ENCODE assay signal across 15 mouse cellular contexts in the genomic region with DNA sequence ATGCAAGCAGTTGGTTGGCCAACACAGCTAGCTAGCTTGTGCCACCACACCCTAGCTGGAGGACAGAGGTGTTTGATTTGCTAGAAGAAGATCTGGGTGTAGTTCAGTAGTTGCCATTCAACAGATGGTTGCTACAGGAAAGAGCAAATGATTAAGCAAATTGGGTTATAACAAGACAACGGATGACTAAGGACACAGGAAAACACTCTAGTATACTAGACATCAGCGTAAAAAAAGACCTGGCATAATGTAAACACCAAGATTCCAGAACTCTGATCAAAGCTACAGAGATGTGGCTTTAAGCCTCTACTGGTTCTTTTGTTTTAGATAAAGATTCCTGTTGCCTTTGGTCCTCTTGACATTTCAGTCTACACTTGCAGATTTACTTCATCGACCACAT. TPM values are rescaled to one million over a fixed set of nuclear protein-coding genes. Genes with fewer than 3 reads are reported as not detected.
DNase-seq lines count a peak whose midpoint lies in the region; ATAC-seq and TF ChIP-seq lines count a peak whose summit lies in the region.
"Had no signal": no experiment of that assay in that cellular context is flagged by ENCODE, and none has a peak within 500 bp of the region (broad histone marks: within the 10 kb centered on the region; RNA-seq: fewer than 3 reads in every experiment).

No protein-coding gene starts in this region.

- no peaks in the 10 kb centered on the region for H3K27me3 ChIP-seq in heart, adult 2 months (ENCODE audit: control insufficient read depth, insufficient read depth, low read length)
- no peaks in the 10 kb centered on the region for H3K27me3 ChIP-seq in lung, embryonic 15.5 days
- no peaks in the 10 kb centered on the region for H3K27me3 ChIP-seq in embryonic facial prominence, embryonic 14.5 days (replicated peaks; ENCODE audit: control insufficient read depth, insufficient read depth, low read length)
- H3K27me3 ChIP-seq in liver, embryonic 16.5 days (ENCODE audit: control insufficient read depth, insufficient read depth, low read depth, low read length) = no peaks in the 10 kb centered on the region
- H3K27me3 ChIP-seq in intestine, embryonic 15.5 days (replicated peaks) = no peaks in the 10 kb centered on the region
- H3K27me3 ChIP-seq in forebrain, postnatal 0 days (ENCODE audit: insufficient read depth, low read length) = no peaks in the 10 kb centered on the region
- H3K27me3 ChIP-seq: midbrain, embryonic 15.5 days had no signal

- TF ChIP-seq EP300 in heart, adult 2 months (IDR thresholded peaks at IDR 0.05; ENCODE audit: insufficient read depth, low read depth, low read length) = no peak

- no peak overlapping the region for H3K9ac ChIP-seq in heart, adult 2 months (ENCODE audit: low read depth, low read length)
- no peak overlapping the region for H3K9ac ChIP-seq in lung, embryonic 15.5 days
- no peak overlapping the region for H3K9ac ChIP-seq in embryonic facial prominence, embryonic 14.5 days (ENCODE audit: low read depth, low read length)
- H3K9ac ChIP-seq in liver, embryonic 16.5 days (ENCODE audit: low read depth, low read length) = no peak overlapping the region
- H3K9ac ChIP-seq in intestine, embryonic 15.5 days = no peak overlapping the region
- H3K9ac ChIP-seq in forebrain, postnatal 0 days = no peak overlapping the region

- no peak for TF ChIP-seq POLR2A in heart, adult 2 months (IDR thresholded peaks at IDR 0.05; ENCODE audit: insufficient read depth, low read depth, low read length)

- no peak for TF ChIP-seq CTCF in heart, adult 2 months (IDR thresholded peaks at IDR 0.05)
- TF ChIP-seq CTCF in forebrain, postnatal 0 days (IDR thresholded peaks at IDR 0.05; ENCODE audit: low read depth) = no peak

- intact Hi-C loops in heart, adult 2 months (cut with DNase I) = loop anchor here (5.0 kb wide), 2 partner anchors 276 to 346 kb away; a partner anchor contains a TSS

- H3K9me3 ChIP-seq in lung, embryonic 15.5 days = no peaks in the 10 kb centered on the region
- 0 out of 2 replicates have a peak, but pooled peaks cover 8% of the 10 kb centered on the region for H3K9me3 ChIP-seq in embryonic facial prominence, embryonic 14.5 days (ENCODE audit: control insufficient read depth, low read length)
- no peaks in the 10 kb centered on the region for H3K9me3 ChIP-seq in liver, embryonic 16.5 days (replicated peaks; ENCODE audit: control insufficient read depth, low read length)
- H3K9me3 ChIP-seq in intestine, embryonic 15.5 days = no peaks in the 10 kb centered on the region
- H3K9me3 ChIP-seq in forebrain, postnatal 0 days (ENCODE audit: low read length) = peaks cover 6% of the 10 kb centered on the region; the same call in 1 of the 2 replicates
- H3K9me3 ChIP-seq: midbrain, embryonic 15.5 days had no signal

- peaks cover 10% of the 10 kb centered on the region for H3K4me1 ChIP-seq in heart, adult 2 months (ENCODE audit: control insufficient read depth, insufficient read depth, low read length)
- H3K4me1 ChIP-seq in lung, embryonic 15.5 days = peaks cover 25% of the 10 kb centered on the region
- H3K4me1 ChIP-seq in embryonic facial prominence, embryonic 14.5 days (ENCODE audit: control insufficient read depth, insufficient read depth, low read length) = peaks cover 16% of the 10 kb centered on the region
- H3K4me1 ChIP-seq in liver, embryonic 16.5 days (ENCODE audit: control insufficient read depth, low read depth, low read length) = peaks cover 15% of the 10 kb centered on the region
- peaks cover 13% of the 10 kb centered on the region for H3K4me1 ChIP-seq in intestine, embryonic 15.5 days (replicated peaks)
- H3K4me1 ChIP-seq in forebrain, postnatal 0 days (ENCODE audit: insufficient read depth) = no peaks in the 10 kb centered on the region

- peak overlapping the region; percentile 67; the same call in 1 of the 2 replicates for H3K4me2 ChIP-seq in lung, embryonic 15.5 days
- no peak overlapping the region for H3K4me2 ChIP-seq in embryonic facial prominence, embryonic 14.5 days (ENCODE audit: low read depth, low read length)
- peak overlapping the region; percentile 92; the same call in 1 of the 2 replicates for H3K4me2 ChIP-seq in liver, embryonic 16.5 days (ENCODE audit: low read depth, low read length)
- H3K4me2 ChIP-seq in intestine, embryonic 15.5 days (replicated peaks) = no peak overlapping the region
- no peak overlapping the region for H3K4me2 ChIP-seq in forebrain, postnatal 0 days (ENCODE audit: low read depth)

- 49% methylated on average over 3 of the region's 3 CpGs for WGBS in heart, adult 2 months
- WGBS in lung, embryonic 15.5 days = 24% methylated on average over 3 of the region's 3 CpGs
- WGBS in embryonic facial prominence, embryonic 14.5 days = 62% methylated on average over 3 of the region's 3 CpGs
- WGBS in liver, embryonic 16.5 days (ENCODE audit: insufficient replicate concordance) = 54% methylated on average over 3 of the region's 3 CpGs
- WGBS in intestine, embryonic 15.5 days = 41% methylated on average over 3 of the region's 3 CpGs
- 73% methylated on average over 3 of the region's 3 CpGs for WGBS in forebrain, postnatal 0 days

- no peak overlapping the region for H3K4me3 ChIP-seq in heart, adult 2 months
- no peak overlapping the region for H3K4me3 ChIP-seq in lung, embryonic 15.5 days
- H3K4me3 ChIP-seq in embryonic facial prominence, embryonic 14.5 days (ENCODE audit: low read depth, low read length) = no peak overlapping the region
- 0 out of 2 replicates have a peak overlapping the region, but pooled peaks have one; percentile 14 for H3K4me3 ChIP-seq in liver, embryonic 16.5 days (ENCODE audit: low read depth, low read length)
- no peak overlapping the region for H3K4me3 ChIP-seq in intestine, embryonic 15.5 days (replicated peaks)
- H3K4me3 ChIP-seq in forebrain, postnatal 0 days (ENCODE audit: low read depth, low read length) = no peak overlapping the region

- H3K36me3 ChIP-seq in heart, adult 2 months (ENCODE audit: control insufficient read depth, insufficient read depth, low read length) = peaks cover 8% of the 10 kb centered on the region
- peaks cover 2% of the 10 kb centered on the region; the same call in 1 of the 2 replicates for H3K36me3 ChIP-seq in lung, embryonic 15.5 days
- no peaks in the 10 kb centered on the region for H3K36me3 ChIP-seq in embryonic facial prominence, embryonic 14.5 days (ENCODE audit: control insufficient read depth, insufficient read depth, low read length)
- H3K36me3 ChIP-seq in liver, embryonic 16.5 days (ENCODE audit: control insufficient read depth, insufficient read depth) = no peaks in the 10 kb centered on the region; the same call in 1 of the 2 replicates
- H3K36me3 ChIP-seq in intestine, embryonic 15.5 days = 0 out of 2 replicates have a peak, but pooled peaks cover 5% of the 10 kb centered on the region
- no peaks in the 10 kb centered on the region for H3K36me3 ChIP-seq in forebrain, postnatal 0 days (ENCODE audit: insufficient read depth)
- H3K36me3 ChIP-seq: midbrain, embryonic 15.5 days had no signal

- H3K79me2 ChIP-seq in heart, adult 2 months (replicated peaks; ENCODE audit: control insufficient read depth, insufficient read depth, low read length) = peaks cover 1% of the 10 kb centered on the region; the same call in 1 of the 2 replicates

- DNase-seq in heart, adult 2 months = no peak
- DNase-seq in heart, postnatal 4 days = no peak
- DNase-seq in lung, postnatal 25 days (ENCODE audit: low spot score) = no peak
- no peak for DNase-seq in embryonic facial prominence, embryonic 14.5 days (ENCODE audit: low spot score)
- DNase-seq in forebrain, postnatal 0 days = no peak
- DNase-seq: adrenal gland, adult 8-10 months; cerebellum, adult 11-12 months; embryo, embryonic 11 days; kidney, adult 11 months; left cerebral cortex, postnatal 4 days; right cerebral cortex, postnatal 4 days had no signal

- ATAC-seq in lung, embryonic 15.5 days (ENCODE audit: borderline replicate concordance, extremely low read depth, low FRiP score, low TSS enrichment) = no peak
- ATAC-seq in embryonic facial prominence, embryonic 14.5 days (ENCODE audit: low read depth) = no peak
- ATAC-seq in liver, embryonic 16.5 days (ENCODE audit: low read depth) = no peak
- no peak for ATAC-seq in intestine, embryonic 15.5 days
- ATAC-seq in forebrain, postnatal 0 days = no peak

- peak overlapping the region; percentile 82 for H3K27ac ChIP-seq in heart, adult 2 months
- H3K27ac ChIP-seq in lung, embryonic 15.5 days = peak overlapping the region; percentile 91
- H3K27ac ChIP-seq in embryonic facial prominence, embryonic 14.5 days (replicated peaks; ENCODE audit: low read depth, low read length) = peak overlapping the region; percentile 92
- no peak overlapping the region for H3K27ac ChIP-seq in liver, embryonic 16.5 days (ENCODE audit: low read length)
- no peak overlapping the region for H3K27ac ChIP-seq in intestine, embryonic 15.5 days
- H3K27ac ChIP-seq in forebrain, postnatal 0 days (ENCODE audit: low read depth, low read length) = no peak overlapping the region

RNA-seq across cellular contexts. Expression of a gene that starts 0.4 kb away (rescaled TPM):
- 10 to 100 TPM; 17.7 to 19.3 TPM for total RNA-seq in heart, adult 2 months (2021)
- 11.0 and 14.0 TPM in 2 replicates for polyA plus RNA-seq in heart, adult 2 months (2012; rRNA removed)
- 10 to 100 TPM; 25.5 to 27.4 TPM for total RNA-seq in heart, postnatal 4 days (2021)
- 52.8 and 53.0 TPM in 2 replicates for polyA plus RNA-seq in lung, embryonic 15.5 days (2015; fragmentation: Nextera tagmentation; extraction: Ambion mirVana)
- 52.1 and 54.8 TPM in 2 replicates for polyA plus RNA-seq in embryonic facial prominence, embryonic 14.5 days (2014; fragmentation: Nextera tagmentation; extraction: Ambion mirVana)
- 20.3 and 21.5 TPM in 2 replicates for polyA plus RNA-seq in liver, embryonic 16.5 days (2015; fragmentation: Nextera tagmentation; extraction: Ambion mirVana)
- 48.6 and 51.1 TPM in 2 replicates for polyA plus RNA-seq in intestine, embryonic 15.5 days (2015; fragmentation: Nextera tagmentation; extraction: Ambion mirVana)
- 30.5 and 33.2 TPM in 2 replicates for total RNA-seq in forebrain, postnatal 0 days (2014; rRNA removed)
- polyA plus RNA-seq in forebrain, postnatal 0 days (2015; fragmentation: Nextera tagmentation; extraction: Ambion mirVana) = 34.4 and 38.1 TPM in 2 replicates

RNA-seq across cellular contexts. Expression of a gene that starts 14.8 kb away (rescaled TPM):
- total RNA-seq in heart, adult 2 months (2021) = 10 to 100 TPM; 17.9 to 20.8 TPM
- 9.0 and 9.2 TPM in 2 replicates for polyA plus RNA-seq in heart, adult 2 months (2012; rRNA removed)
- 10 to 100 TPM; 24.8 to 25.5 TPM for total RNA-seq in heart, postnatal 4 days (2021)
- 50.4 and 52.4 TPM in 2 replicates for polyA plus RNA-seq in lung, embryonic 15.5 days (2015; fragmentation: Nextera tagmentation; extraction: Ambion mirVana)
- 47.3 and 48.9 TPM in 2 replicates for polyA plus RNA-seq in embryonic facial prominence, embryonic 14.5 days (2014; fragmentation: Nextera tagmentation; extraction: Ambion mirVana)
- polyA plus RNA-seq in liver, embryonic 16.5 days (2015; fragmentation: Nextera tagmentation; extraction: Ambion mirVana) = 10.4 and 11.1 TPM in 2 replicates
- 48.9 and 55.7 TPM in 2 replicates for polyA plus RNA-seq in intestine, embryonic 15.5 days (2015; fragmentation: Nextera tagmentation; extraction: Ambion mirVana)
- total RNA-seq in forebrain, postnatal 0 days (2014; rRNA removed) = 57.5 and 71.2 TPM in 2 replicates
- polyA plus RNA-seq in forebrain, postnatal 0 days (2015; fragmentation: Nextera tagmentation; extraction: Ambion mirVana) = 96.4 and 97.3 TPM in 2 replicates

Comparison
In these comparisons a context has a peak if more than half of its experiments do, and no peak if none do; other contexts are left out.
1. H3K27ac ChIP-seq: peak in heart, adult 2 months (single experiment), lung, embryonic 15.5 days (single experiment) and embryonic facial prominence, embryonic 14.5 days (single experiment); none in liver, embryonic 16.5 days (single experiment), intestine, embryonic 15.5 days (single experiment) and forebrain, postnatal 0 days (single experiment).
2. H3K4me2 ChIP-seq: peak in lung, embryonic 15.5 days (single experiment) and liver, embryonic 16.5 days (single experiment); none in embryonic facial prominence, embryonic 14.5 days (single experiment), intestine, embryonic 15.5 days (single experiment) and forebrain, postnatal 0 days (single experiment).